8 mouse cellular contexts compared by ENCODE assay signal in genomic region chr11:95126272-95127245, GRCm38 (mm10). TPM values are rescaled to one million over a fixed set of nuclear protein-coding genes. Genes with fewer than 3 reads are reported as not detected.
DNase-seq lines count a peak whose midpoint lies in the region; ATAC-seq lines count a peak whose summit lies in the region.

No protein-coding gene starts in this region.

- no peak overlapping the region for H3K4me3 ChIP-seq in hindbrain, embryonic 12.5 days
- H3K4me3 ChIP-seq in midbrain, embryonic 14.5 days (replicated peaks; ENCODE audit: low read depth, low read length) = 0 out of 2 replicates have a peak overlapping the region, but pooled peaks have one; percentile 9

- H3K9ac ChIP-seq in hindbrain, embryonic 12.5 days = no peak overlapping the region
- H3K9ac ChIP-seq in midbrain, embryonic 14.5 days (replicated peaks; ENCODE audit: low read length) = peak overlapping the region; percentile 29; the same call in 1 of the 2 replicates

- H3K36me3 ChIP-seq in hindbrain, embryonic 12.5 days = no peaks in the 10 kb centered on the region
- no peaks in the 10 kb centered on the region for H3K36me3 ChIP-seq in midbrain, embryonic 14.5 days (ENCODE audit: control insufficient read depth, insufficient read depth, low read length)

- intact Hi-C loops in left cerebral cortex, postnatal 4 days (cut with DNase I) = no loop called here
- intact Hi-C loops in left cerebral cortex, postnatal 25 days (cut with DNase I) = loop anchor here (5.0 kb wide), 1 partner anchor 86 kb away; no protein-coding TSS in a partner anchor

- H3K27me3 ChIP-seq in hindbrain, embryonic 12.5 days = peaks cover 79% of the 10 kb centered on the region
- peaks cover 43% of the 10 kb centered on the region for H3K27me3 ChIP-seq in midbrain, embryonic 14.5 days (ENCODE audit: control insufficient read depth, insufficient read depth, low read length)

- peak; percentile 78 for DNase-seq in left cerebral cortex, postnatal 4 days
- DNase-seq in left cerebral cortex, postnatal 25 days (ENCODE audit: low spot score in 2 of 2) = no peak
- DNase-seq in embryo, embryonic 10 days (ENCODE audit: low spot score) = peak; percentile 77
- peak; percentile 75 for DNase-seq in midbrain, embryonic 14.5 days
- no peak for DNase-seq in cerebellum, adult 11 months
- DNase-seq in right cerebral cortex, postnatal 36 days (ENCODE audit: low spot score in 2 of 2) = no peak

- ATAC-seq in hindbrain, embryonic 12.5 days (ENCODE audit: low FRiP score) = peak; percentile 81
- peak; percentile 61; the same call in 1 of the 2 replicates for ATAC-seq in midbrain, embryonic 14.5 days (ENCODE audit: low FRiP score, low TSS enrichment)
- no peak for ATAC-seq in monocyte, adult 5-6 weeks (replicated peaks; ENCODE audit: insufficient number of reproducible peaks, low FRiP score, low TSS enrichment, poor library complexity, severe bottlenecking)

- WGBS in hindbrain, embryonic 12.5 days = 3% methylated on average over 20 of the region's 20 CpGs
- 1% methylated on average over 20 of the region's 20 CpGs for WGBS in midbrain, embryonic 14.5 days

- H3K4me1 ChIP-seq in hindbrain, embryonic 12.5 days = peaks cover 13% of the 10 kb centered on the region
- peaks cover 7% of the 10 kb centered on the region for H3K4me1 ChIP-seq in midbrain, embryonic 14.5 days (ENCODE audit: control insufficient read depth, insufficient read depth, low read length)

- no peaks in the 10 kb centered on the region for H3K9me3 ChIP-seq in hindbrain, embryonic 12.5 days (replicated peaks)
- H3K9me3 ChIP-seq in midbrain, embryonic 14.5 days (ENCODE audit: control insufficient read depth, low read length) = no peaks in the 10 kb centered on the region

- peak overlapping the region; percentile 28 for H3K4me2 ChIP-seq in hindbrain, embryonic 12.5 days (replicated peaks)
- peak overlapping the region; percentile 45 for H3K4me2 ChIP-seq in midbrain, embryonic 14.5 days (ENCODE audit: low read length)

- no peak overlapping the region for H3K27ac ChIP-seq in hindbrain, embryonic 12.5 days
- H3K27ac ChIP-seq in midbrain, embryonic 14.5 days (replicated peaks; ENCODE audit: low read depth, low read length) = no peak overlapping the region

RNA-seq across cellular contexts. Expression of gene Dlx3, which starts 6.6 kb away (rescaled TPM):
- total RNA-seq in left cerebral cortex, postnatal 4 days (2021) = not detected
- not detected for total RNA-seq in left cerebral cortex, postnatal 25 days (2021)
- polyA plus RNA-seq in hindbrain, embryonic 12.5 days (2016; fragmentation: Nextera tagmentation; extraction: Ambion mirVana) = 4.7 and 7.3 TPM in 2 replicates
- polyA plus RNA-seq in midbrain, embryonic 14.5 days (2014; fragmentation: Nextera tagmentation; extraction: Ambion mirVana) = 0.13 and 0.38 TPM in 2 replicates
- total RNA-seq in monocyte, adult 5-6 weeks (2017) = not detected in 3 replicates

RNA-seq across cellular contexts. Expression of gene Dlx4, which starts 19.5 kb away (rescaled TPM):
- total RNA-seq in left cerebral cortex, postnatal 4 days (2021) = under 1 TPM; 0.18 to 0.24 TPM
- total RNA-seq in left cerebral cortex, postnatal 25 days (2021) = not detected
- 0.21 and 1.2 TPM in 2 replicates for polyA plus RNA-seq in hindbrain, embryonic 12.5 days (2016; fragmentation: Nextera tagmentation; extraction: Ambion mirVana)
- 0.12 TPM in 1 of 2 replicates, not detected in the other for polyA plus RNA-seq in midbrain, embryonic 14.5 days (2014; fragmentation: Nextera tagmentation; extraction: Ambion mirVana)
- not detected in 3 replicates for total RNA-seq in monocyte, adult 5-6 weeks (2017)

RNA-seq across cellular contexts. Expression of gene Itga3, which starts 50.0 kb away (rescaled TPM):
- 10 to 100 TPM; 20.3 to 20.5 TPM for total RNA-seq in left cerebral cortex, postnatal 4 days (2021)
- 10 to 100 TPM; 13.8 to 14.5 TPM for total RNA-seq in left cerebral cortex, postnatal 25 days (2021)
- 8.0 and 9.0 TPM in 2 replicates for polyA plus RNA-seq in hindbrain, embryonic 12.5 days (2016; fragmentation: Nextera tagmentation; extraction: Ambion mirVana)
- 9.0 and 11.7 TPM in 2 replicates for polyA plus RNA-seq in midbrain, embryonic 14.5 days (2014; fragmentation: Nextera tagmentation; extraction: Ambion mirVana)
- total RNA-seq in monocyte, adult 5-6 weeks (2017) = 0.75 to 1.2 TPM (median 0.97 TPM) in 3 replicates

Comparison
In these comparisons a context has a peak if more than half of its experiments do, and no peak if none do; other contexts are left out.
1. DNase-seq: peak in left cerebral cortex, postnatal 4 days (single experiment), embryo, embryonic 10 days (single experiment) and midbrain, embryonic 14.5 days (single experiment); none in left cerebral cortex, postnatal 25 days (0 of 2), cerebellum, adult 11 months (single experiment) and right cerebral cortex, postnatal 36 days (0 of 2).